Mouse (Mus musculus): ENCODE measurements at regions not wholly inside any gene's neighbourhood (a gene's known extent, or its start where the extent isn't known, plus 50 kb on each side); places are given as distances from the start of the nearest gene placed in this dataset.
A peak's percentile ranks its signal among the peaks of the same experiment; 100 is the strongest.

DNA sequence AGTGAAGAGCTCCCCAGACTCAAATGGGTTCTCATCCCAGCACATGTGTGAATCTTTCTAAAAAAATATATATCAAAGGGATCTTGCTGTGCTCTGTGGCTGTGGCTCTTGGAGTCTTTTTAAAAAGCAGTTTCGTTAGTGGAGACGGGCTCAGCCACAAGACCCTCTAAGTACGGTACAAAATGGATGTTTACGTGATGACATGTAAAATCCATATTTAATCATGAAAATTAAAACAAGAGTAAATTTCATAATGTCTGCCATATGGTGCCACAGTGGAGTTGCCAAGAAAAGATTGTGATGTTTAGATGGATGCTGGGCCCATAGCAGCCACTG lies 161.1 kb downstream of the Thbs2 start:
- H3K27me3 ChIP-seq (replicated peaks; ENCODE audit: control insufficient read depth, insufficient read depth, low read length): no peaks in the 10 kb centered on the region
- H3K36me3 ChIP-seq (ENCODE audit: control insufficient read depth, insufficient read depth, low read length): no peaks in the 10 kb centered on the region
- peaks cover 18% of the 10 kb centered on the region for H3K4me1 ChIP-seq (replicated peaks; ENCODE audit: control insufficient read depth, insufficient read depth, low read length)
- no peak overlapping the region for H3K27ac ChIP-seq (ENCODE audit: low read depth)
- 78% methylated on average over 4 of the region's 4 CpGs for WGBS
- H3K4me2 ChIP-seq (ENCODE audit: low read length): no peak overlapping the region
- H3K9me3 ChIP-seq (ENCODE audit: control insufficient read depth, low read length): no peaks in the 10 kb centered on the region
- DNase-seq (ENCODE audit: low spot score) (no peak), ATAC-seq (replicated peaks; ENCODE audit: low FRiP score, low TSS enrichment, low read depth) (no peak)
- H3K4me3 ChIP-seq (ENCODE audit: low read depth, low read length): no peak overlapping the region
- H3K9ac ChIP-seq (ENCODE audit: low read length): no peak overlapping the region

DNA sequence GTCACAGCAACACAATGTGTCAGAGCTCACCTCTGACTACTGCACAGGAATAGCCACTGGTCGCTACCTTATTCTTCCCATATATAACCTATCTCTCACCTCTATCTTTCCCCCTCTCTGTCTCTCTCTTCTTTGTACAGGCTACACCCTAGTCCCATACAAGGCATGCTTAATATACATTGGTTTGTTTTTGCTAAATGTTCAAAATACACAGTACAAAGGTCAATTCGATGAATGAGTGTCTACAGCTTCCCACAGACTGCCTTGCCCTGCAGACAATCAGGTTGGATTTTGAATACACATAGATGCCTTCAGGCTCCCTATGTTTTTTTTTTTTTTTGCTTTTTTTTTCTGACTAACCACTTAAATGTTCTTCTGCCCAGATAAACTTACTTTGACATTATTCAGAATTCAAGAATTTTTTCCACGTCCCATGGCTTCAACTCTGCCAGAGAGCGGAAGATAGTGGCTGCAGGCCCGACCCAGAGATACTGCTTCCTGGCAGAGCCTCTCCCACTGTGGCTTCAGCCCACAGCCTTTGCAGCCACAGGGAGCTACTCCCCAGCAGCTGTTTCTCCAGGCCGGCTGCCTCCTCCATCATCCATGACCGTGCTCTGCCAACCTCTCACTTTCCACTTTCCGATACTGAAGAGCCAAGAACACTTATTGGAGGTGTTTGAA lies 161.6 kb downstream of the Thbs2 start:
- no peaks in the 10 kb centered on the region for H3K36me3 ChIP-seq (ENCODE audit: control insufficient read depth, insufficient read depth, low read length)
- H3K9me3 ChIP-seq (ENCODE audit: control insufficient read depth, low read length): no peaks in the 10 kb centered on the region
- peaks cover 18% of the 10 kb centered on the region for H3K4me1 ChIP-seq (replicated peaks; ENCODE audit: control insufficient read depth, insufficient read depth, low read length)
- no peak overlapping the region for H3K4me3 ChIP-seq (ENCODE audit: low read depth, low read length)
- no peaks in the 10 kb centered on the region for H3K27me3 ChIP-seq (replicated peaks; ENCODE audit: control insufficient read depth, insufficient read depth, low read length)
- no peak overlapping the region for H3K27ac ChIP-seq (ENCODE audit: low read depth)
- ATAC-seq (replicated peaks; ENCODE audit: low FRiP score, low TSS enrichment, low read depth) (no peak), DNase-seq (ENCODE audit: low spot score) (peak; percentile 52)
- no peak overlapping the region for H3K9ac ChIP-seq (ENCODE audit: low read length)
- H3K4me2 ChIP-seq (ENCODE audit: low read length): no peak overlapping the region
- WGBS: 56% methylated on average over 8 of the region's 8 CpGs

DNA sequence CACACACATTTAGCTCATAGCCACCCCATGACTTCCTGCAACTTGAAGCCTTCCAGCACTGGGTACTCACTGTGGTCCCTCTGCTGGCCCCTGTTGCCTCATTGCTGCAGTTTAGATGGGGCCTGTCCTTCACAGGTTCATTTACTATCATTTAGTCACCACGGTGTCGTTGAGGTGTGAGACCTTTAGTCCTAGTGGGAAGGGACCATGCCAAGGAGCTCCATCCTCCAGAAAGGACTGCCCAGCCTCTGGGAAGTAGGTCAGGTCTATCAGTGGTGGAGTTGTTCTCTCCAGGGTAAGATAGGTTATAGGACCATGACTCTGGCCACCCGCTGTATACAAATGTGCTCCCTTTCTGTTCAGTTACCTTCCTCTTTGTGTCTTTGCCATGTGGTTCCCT lies 162.2 kb downstream of the Thbs2 start:
- 87% methylated on average over 3 of the region's 3 CpGs for WGBS
- no peak for ATAC-seq (replicated peaks; ENCODE audit: low FRiP score, low TSS enrichment, low read depth)

DNA sequence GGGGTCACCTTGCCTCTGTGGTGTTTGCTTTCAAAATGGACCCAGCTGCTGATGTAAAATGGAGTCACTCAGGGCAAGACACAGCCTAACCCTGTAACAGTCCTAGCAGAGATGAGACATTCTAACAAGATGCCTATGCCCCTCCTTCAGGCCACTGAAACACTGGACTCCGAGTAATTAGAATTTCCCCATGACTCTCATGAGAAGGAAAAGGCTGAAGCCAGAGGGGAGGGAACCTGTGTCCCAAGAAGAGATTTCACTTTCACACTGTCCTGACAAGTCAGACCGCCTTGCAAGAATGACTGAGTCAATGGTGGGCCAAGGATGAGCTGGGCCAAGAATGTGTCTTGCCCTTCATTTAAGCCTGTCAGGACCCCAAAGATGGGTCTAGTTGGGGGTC lies 166.3 kb downstream of the Thbs2 start:
- Histone ChIP-seq H3K27ac (ENCODE audit: low read depth) (no peak overlapping the region), H3K27me3 (replicated peaks; ENCODE audit: control insufficient read depth, insufficient read depth, low read length) (peaks cover 3% of the 10 kb centered on the region; the same call in 1 of the 2 replicates), H3K4me1 (replicated peaks; ENCODE audit: control insufficient read depth, insufficient read depth, low read length) (peaks cover 19% of the 10 kb centered on the region), H3K9ac (ENCODE audit: low read length) (no peak overlapping the region), H3K4me3 (ENCODE audit: low read depth, low read length) (no peak overlapping the region), H3K36me3 (ENCODE audit: control insufficient read depth, insufficient read depth, low read length) (no peaks in the 10 kb centered on the region), H3K9me3 (ENCODE audit: control insufficient read depth, low read length) (no peaks in the 10 kb centered on the region), H3K4me2 (ENCODE audit: low read length) (no peak overlapping the region)
- DNase-seq (ENCODE audit: low spot score) (no peak), ATAC-seq (replicated peaks; ENCODE audit: low FRiP score, low TSS enrichment, low read depth) (no peak)
- 87% methylated on average over 2 of the region's 2 CpGs for WGBS

More for the DNA sequence above, 162.2 kb downstream of the Thbs2 start:
- no peak for DNase-seq (ENCODE audit: low spot score)
- Histone ChIP-seq H3K4me2 (ENCODE audit: low read length) (no peak overlapping the region), H3K9ac (ENCODE audit: low read length) (no peak overlapping the region), H3K27me3 (replicated peaks; ENCODE audit: control insufficient read depth, insufficient read depth, low read length) (no peaks in the 10 kb centered on the region), H3K4me3 (ENCODE audit: low read depth, low read length) (no peak overlapping the region), H3K4me1 (replicated peaks; ENCODE audit: control insufficient read depth, insufficient read depth, low read length) (peaks cover 18% of the 10 kb centered on the region), H3K9me3 (ENCODE audit: control insufficient read depth, low read length) (no peaks in the 10 kb centered on the region), H3K27ac (ENCODE audit: low read depth) (no peak overlapping the region), H3K36me3 (ENCODE audit: control insufficient read depth, insufficient read depth, low read length) (no peaks in the 10 kb centered on the region)

DNA sequence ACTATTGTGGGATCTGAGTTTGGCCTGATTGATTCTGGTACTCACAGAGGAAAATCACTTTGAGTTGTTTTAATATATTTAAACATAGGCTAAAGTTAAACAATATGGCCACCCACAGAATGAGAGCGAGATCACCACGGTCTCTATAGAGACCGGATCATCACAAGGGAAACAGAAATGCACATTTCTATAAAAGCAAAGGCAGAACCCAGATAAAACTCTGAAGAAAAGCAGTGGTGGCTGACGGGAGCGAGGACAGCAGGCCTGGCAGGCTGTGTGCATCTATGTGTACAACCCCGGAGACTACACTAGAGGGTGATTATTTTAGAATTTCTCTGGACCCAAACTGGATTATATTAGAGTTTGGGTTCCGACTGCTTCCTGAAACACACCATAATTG lies 168.8 kb downstream of the Thbs2 start:
- peak overlapping the region; percentile 80 for H3K27ac ChIP-seq (ENCODE audit: low read depth)
- no peak overlapping the region for H3K4me3 ChIP-seq (ENCODE audit: low read depth, low read length)
- H3K36me3 ChIP-seq (ENCODE audit: control insufficient read depth, insufficient read depth, low read length): no peaks in the 10 kb centered on the region
- H3K9ac ChIP-seq (ENCODE audit: low read length): no peak overlapping the region
- H3K4me2 ChIP-seq (ENCODE audit: low read length): no peak overlapping the region
- no peaks in the 10 kb centered on the region for H3K9me3 ChIP-seq (ENCODE audit: control insufficient read depth, low read length)
- DNase-seq (ENCODE audit: low spot score) (peak; percentile 49), ATAC-seq (replicated peaks; ENCODE audit: low FRiP score, low TSS enrichment, low read depth) (peak; percentile 23; the same call in 1 of the 2 replicates)
- peaks cover 13% of the 10 kb centered on the region for H3K4me1 ChIP-seq (replicated peaks; ENCODE audit: control insufficient read depth, insufficient read depth, low read length)
- WGBS: 55% methylated on average over 7 of the region's 7 CpGs
- peaks cover 5% of the 10 kb centered on the region; the same call in 1 of the 2 replicates for H3K27me3 ChIP-seq (replicated peaks; ENCODE audit: control insufficient read depth, insufficient read depth, low read length)

DNA sequence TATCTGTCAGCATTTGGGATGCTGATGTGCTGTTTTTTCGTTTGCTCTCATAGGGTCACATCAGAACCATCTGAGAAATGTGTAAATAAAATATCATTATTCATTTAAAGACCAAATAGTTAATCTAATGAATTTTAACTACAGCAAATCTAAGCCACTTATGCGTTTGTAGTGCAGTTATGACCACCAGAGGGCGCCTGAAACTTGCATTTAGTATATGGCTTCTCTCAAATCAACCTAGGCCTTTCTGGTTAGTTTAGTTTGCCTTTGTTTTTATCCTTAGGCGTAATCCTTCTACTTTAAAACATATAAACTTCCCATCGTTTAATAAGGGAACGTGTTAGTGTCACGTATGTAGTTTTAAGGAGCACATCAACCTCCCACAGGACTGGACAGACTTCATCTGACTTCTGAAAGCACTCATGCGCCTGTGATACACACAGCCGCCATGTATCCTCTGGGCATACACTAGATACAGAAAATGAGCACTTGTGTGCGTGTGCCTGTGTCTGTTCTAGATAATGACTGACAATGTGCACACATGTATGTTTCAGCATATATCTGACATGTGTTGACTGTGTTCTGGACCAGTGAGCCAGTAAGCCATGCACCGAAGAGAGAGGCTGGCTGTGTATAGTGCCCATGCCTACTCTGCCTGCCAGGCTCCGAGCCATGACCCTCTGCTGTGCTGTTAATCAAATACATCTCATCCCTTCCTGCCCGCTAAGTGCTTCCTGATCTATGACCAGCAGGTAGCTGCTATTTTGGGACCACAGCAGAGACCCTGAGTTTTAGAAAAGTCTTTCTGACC lies 169.4 kb downstream of the Thbs2 start:
- peak; percentile 28 for ATAC-seq (replicated peaks; ENCODE audit: low FRiP score, low TSS enrichment, low read depth)
- DNase-seq (ENCODE audit: low spot score): peak; percentile 83
- H3K4me1 ChIP-seq (replicated peaks; ENCODE audit: control insufficient read depth, insufficient read depth, low read length): peaks cover 13% of the 10 kb centered on the region
- H3K4me2 ChIP-seq (ENCODE audit: low read length): no peak overlapping the region
- H3K27ac ChIP-seq (ENCODE audit: low read depth): peak overlapping the region; percentile 80
- 34% methylated on average over 13 of the region's 13 CpGs for WGBS
- H3K27me3 ChIP-seq (replicated peaks; ENCODE audit: control insufficient read depth, insufficient read depth, low read length): peaks cover 5% of the 10 kb centered on the region; the same call in 1 of the 2 replicates
- no peaks in the 10 kb centered on the region for H3K36me3 ChIP-seq (ENCODE audit: control insufficient read depth, insufficient read depth, low read length)
- H3K9me3 ChIP-seq (ENCODE audit: control insufficient read depth, low read length): no peaks in the 10 kb centered on the region
- no peak overlapping the region for H3K9ac ChIP-seq (ENCODE audit: low read length)
- H3K4me3 ChIP-seq (ENCODE audit: low read depth, low read length): no peak overlapping the region

DNA sequence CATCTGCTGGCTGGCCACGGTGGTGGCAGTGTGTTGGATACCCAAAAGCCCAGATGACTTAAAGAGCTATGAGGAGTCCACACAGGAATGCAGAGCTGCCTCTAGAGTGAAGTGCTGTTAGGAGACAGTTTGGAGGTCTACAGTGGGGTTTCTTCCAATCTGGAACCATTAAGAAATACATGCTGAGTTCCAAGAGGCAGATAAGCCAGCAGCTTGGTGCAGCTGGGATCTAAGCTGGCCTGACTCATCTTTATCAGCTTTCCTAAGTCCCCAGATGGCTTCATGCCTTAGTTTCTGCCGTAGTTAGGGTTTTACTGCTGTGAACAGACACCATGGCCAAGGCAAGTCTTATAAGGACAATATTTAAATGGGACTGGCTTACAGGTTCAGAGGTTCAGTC lies 172.0 kb downstream of the Thbs2 start:
- H3K27ac ChIP-seq (ENCODE audit: low read depth): no peak overlapping the region
- H3K36me3 ChIP-seq (ENCODE audit: control insufficient read depth, insufficient read depth, low read length): no peaks in the 10 kb centered on the region
- H3K4me1 ChIP-seq (replicated peaks; ENCODE audit: control insufficient read depth, insufficient read depth, low read length): peaks cover 13% of the 10 kb centered on the region
- no peak overlapping the region for H3K4me2 ChIP-seq (ENCODE audit: low read length)
- ATAC-seq (replicated peaks; ENCODE audit: low FRiP score, low TSS enrichment, low read depth) (no peak), DNase-seq (ENCODE audit: low spot score) (no peak)
- H3K4me3 ChIP-seq (ENCODE audit: low read depth, low read length): no peak overlapping the region
- H3K9ac ChIP-seq (ENCODE audit: low read length): no peak overlapping the region
- peaks cover 5% of the 10 kb centered on the region; the same call in 1 of the 2 replicates for H3K27me3 ChIP-seq (replicated peaks; ENCODE audit: control insufficient read depth, insufficient read depth, low read length)
- no peaks in the 10 kb centered on the region for H3K9me3 ChIP-seq (ENCODE audit: control insufficient read depth, low read length)
- WGBS: 68% methylated on average over 2 of the region's 2 CpGs

DNA sequence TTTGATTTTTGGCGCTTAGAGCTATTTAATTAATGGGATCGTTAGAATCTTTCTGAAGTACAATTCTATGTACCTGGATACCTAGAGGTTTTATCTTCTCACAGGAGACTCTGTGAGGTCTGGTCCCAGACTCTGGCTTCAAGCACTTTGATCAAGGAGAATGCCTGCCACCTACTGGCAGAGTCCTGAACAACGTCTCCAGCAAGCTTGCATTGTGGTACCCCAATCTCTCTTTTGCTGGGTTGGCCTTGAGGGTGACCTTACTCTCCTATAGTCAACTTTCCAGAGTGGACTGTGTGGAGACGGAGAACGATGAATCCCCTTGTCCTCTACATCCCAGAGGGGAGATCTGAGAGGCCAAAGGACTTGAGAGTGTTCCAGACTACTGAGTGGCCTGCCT lies 173.5 kb downstream of the Thbs2 start:
- H3K27ac ChIP-seq (ENCODE audit: low read depth): no peak overlapping the region
- H3K27me3 ChIP-seq (replicated peaks; ENCODE audit: control insufficient read depth, insufficient read depth, low read length): peaks cover 5% of the 10 kb centered on the region; the same call in 1 of the 2 replicates
- ATAC-seq (replicated peaks; ENCODE audit: low FRiP score, low TSS enrichment, low read depth): no peak; the same call in 1 of the 2 replicates
- H3K4me1 ChIP-seq (replicated peaks; ENCODE audit: control insufficient read depth, insufficient read depth, low read length): peaks cover 7% of the 10 kb centered on the region
- H3K4me2 ChIP-seq (ENCODE audit: low read length): no peak overlapping the region
- peak; percentile 90 for DNase-seq (ENCODE audit: low spot score)
- H3K36me3 ChIP-seq (ENCODE audit: control insufficient read depth, insufficient read depth, low read length): no peaks in the 10 kb centered on the region
- no peaks in the 10 kb centered on the region for H3K9me3 ChIP-seq (ENCODE audit: control insufficient read depth, low read length)
- no peak overlapping the region for H3K4me3 ChIP-seq (ENCODE audit: low read depth, low read length)
- 10% methylated on average over 5 of the region's 5 CpGs for WGBS
- H3K9ac ChIP-seq (ENCODE audit: low read length): no peak overlapping the region
